Mouse (Mus musculus) brain, adult 10 weeks (tissue): Measurements from ENCODE around the gene Prss28. TPM values are rescaled to one million over a fixed set of nuclear protein-coding genes. Genes with fewer than 3 reads are reported as not detected.

Source experiments
- polyA plus RNA-seq: library from polyadenylated mRNA; stranded (reverse); fragments of 350-450 nt; fragmentation: Illumina TruSeq; extraction: RNeasy Lipid Tissue Mini Kit (QIAGEN cat#74804); gene quantifications from one replicate; pipeline ENCODE4 v1.2.3, GENCODE M21; 2015; ENCODE audit warnings: low read depth, low replicate concordance

The Prss28 gene
- not detected for polyA plus RNA-seq

DNA sequence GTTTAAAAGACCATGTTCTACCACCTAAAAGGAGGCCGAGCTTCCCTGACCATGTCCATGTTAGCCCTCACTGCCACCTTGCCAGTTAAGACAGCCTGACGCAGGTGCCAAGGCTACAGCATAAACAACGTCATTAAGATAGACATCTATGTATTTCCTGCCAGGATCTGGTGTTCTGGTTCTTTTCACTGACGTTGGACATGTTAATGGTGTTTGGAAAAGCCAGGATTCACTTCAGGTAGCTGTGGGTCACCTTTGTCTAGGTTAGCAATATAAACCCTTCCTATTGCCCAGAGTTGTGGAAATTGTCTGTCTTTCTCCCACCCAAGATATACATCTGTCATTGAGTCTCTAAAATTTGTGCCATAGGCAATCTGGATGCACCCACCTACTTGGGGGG, at the start of gene Prss28:
TSS of gene Prss28 (plus strand) at position 301 of the 400 bp plus-strand sequence.

DNA sequence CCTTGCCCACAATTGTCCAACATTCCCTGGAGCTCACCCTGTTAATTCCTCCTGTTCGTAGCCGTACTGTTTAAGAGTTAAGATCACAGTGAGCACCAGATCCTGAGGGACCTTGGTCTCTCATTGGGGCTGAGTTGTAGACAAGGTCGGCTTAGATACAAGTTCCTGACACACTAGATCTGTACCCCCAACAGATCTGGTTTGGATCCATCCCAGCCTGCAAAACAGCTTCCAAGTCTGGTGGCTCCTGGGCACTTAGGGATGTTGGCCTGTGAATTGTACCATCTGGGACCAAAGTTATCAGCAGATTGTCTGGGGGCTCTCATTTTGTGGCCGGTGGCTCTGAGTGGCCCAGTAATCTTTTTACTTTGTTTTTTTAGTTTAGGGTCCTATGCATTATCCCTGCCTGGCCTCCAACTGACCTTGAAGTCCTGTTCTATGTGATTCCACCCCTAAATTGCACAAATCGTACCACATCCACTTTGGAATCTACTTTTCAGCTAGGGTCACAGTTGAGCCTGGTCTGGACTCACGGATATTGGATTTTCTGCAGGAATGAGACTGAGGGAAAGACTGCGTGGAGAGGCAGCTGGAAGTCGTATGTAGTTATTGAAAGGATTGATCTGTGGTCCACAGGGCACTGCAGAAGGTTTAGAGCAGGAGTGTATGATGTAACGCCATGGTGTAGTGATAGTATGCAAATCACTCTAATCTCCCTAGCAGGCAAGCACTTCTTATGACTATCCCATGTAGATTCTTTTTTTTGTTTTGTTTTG, 33.7 kb upstream of the Prss28 start, which contains the start of gene Ube2i:
TSS of gene Ube2i (minus strand) at position 52 of the 776 bp plus-strand sequence.

DNA sequence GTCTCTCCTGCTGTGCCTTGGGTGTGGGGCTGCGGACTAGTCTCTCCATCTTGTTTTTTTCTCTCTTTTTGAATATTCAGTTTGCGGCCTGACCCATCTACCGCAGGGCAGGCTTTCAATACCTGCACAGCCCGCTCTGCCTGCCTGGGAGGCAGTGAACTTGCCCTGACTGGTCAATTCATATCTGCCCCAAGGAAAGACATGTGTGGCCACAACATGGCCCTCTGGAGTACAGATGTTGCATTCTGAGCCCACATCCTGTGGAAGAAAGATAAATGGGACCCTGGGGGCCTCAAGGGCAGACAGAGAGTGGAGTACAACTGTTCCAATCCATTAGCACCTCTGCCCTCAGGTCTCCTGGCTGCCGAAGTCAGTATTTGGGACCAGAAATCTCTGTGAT, 10.4 kb upstream of the Prss28 start, which contains the start of gene Prss34:
TSS of gene Prss34 (plus strand) at position 301 of the 400 bp plus-strand sequence.

DNA sequence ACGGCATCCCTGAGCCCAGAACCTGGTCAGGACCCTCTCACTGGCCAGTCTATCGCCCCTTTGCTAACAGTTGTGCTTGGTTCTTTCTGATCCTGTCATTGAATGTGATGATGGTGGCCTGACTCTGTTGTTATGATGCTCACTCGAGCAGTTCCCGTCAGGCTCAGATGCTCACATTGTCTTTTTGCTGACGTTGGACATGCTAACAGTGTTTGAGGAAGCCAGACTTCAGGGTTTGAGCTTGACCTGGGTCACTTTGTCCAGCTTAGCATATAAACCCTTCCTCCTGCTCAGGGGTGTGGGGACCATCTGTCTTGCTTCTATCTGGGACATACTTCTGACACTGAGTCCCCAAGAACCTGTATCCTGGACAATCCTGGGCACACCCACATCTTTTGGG, 9.9 kb downstream of the Prss28 start, which contains the start of gene Prss29:
TSS of gene Prss29 (plus strand) at position 301 of the 400 bp plus-strand sequence.

DNA sequence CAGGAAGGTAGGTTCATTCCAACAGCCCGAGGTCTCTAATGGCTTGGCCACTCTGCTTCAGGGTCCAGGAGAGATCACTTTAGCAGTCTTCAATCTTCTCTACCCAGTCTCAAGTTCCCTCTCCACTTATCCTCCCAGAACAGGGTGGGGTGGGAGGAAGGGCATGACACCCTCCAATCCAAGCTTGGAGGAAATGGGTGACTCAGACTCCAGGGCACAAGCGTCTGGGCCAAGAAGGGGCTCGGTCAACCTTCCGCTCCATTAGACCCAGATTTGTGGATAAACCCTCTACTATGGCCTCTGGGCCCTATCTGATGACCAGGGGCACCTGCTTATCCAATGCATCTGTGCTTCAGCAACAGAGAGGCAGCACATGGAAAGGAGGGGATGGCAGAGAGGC, 37.0 kb downstream of the Prss28 start, which contains the start of gene Tpsab1:
TSS of gene Tpsab1 (minus strand) at position 101 of the 400 bp plus-strand sequence.

Other genes with a start within 250 kb of the Prss28 start
- gene Tmem204, start 225.1 kb upstream of the Prss28 start, polyA plus RNA-seq, result 13.5 TPM
- 26.7 TPM for gene Telo2, start 192.7 kb upstream of the Prss28 start, polyA plus RNA-seq
- gene Ptx4, start 187.9 kb upstream of the Prss28 start, polyA plus RNA-seq, result not detected
- gene Clcn7, start 175.3 kb upstream of the Prss28 start, polyA plus RNA-seq, result 34.5 TPM
- not detected for gene Ccdc154, start 146.2 kb upstream of the Prss28 start, polyA plus RNA-seq
- not detected for gene Gm38655, start 133.2 kb upstream of the Prss28 start, polyA plus RNA-seq
- gene BC003965, start 124.1 kb upstream of the Prss28 start, polyA plus RNA-seq, result 24.5 TPM
- gene Unkl, start 120.2 kb upstream of the Prss28 start, polyA plus RNA-seq, result 35.6 TPM
- 127 TPM for gene Gnptg, start 68.5 kb upstream of the Prss28 start, polyA plus RNA-seq
- gene Tsr3, start 68.5 kb upstream of the Prss28 start, polyA plus RNA-seq, result 33.2 TPM
- 27.7 TPM for gene Baiap3, start 52.3 kb upstream of the Prss28 start, polyA plus RNA-seq
- gene Ube2i, start 34.0 kb upstream of the Prss28 start, polyA plus RNA-seq, result 197 TPM
- gene Prss34, start 10.3 kb upstream of the Prss28 start, polyA plus RNA-seq, result not detected
- gene Prss29, start 10.0 kb downstream of the Prss28 start, polyA plus RNA-seq, result not detected
- not detected for gene Tpsab1, start 36.9 kb downstream of the Prss28 start, polyA plus RNA-seq
- gene Tpsb2, start 57.7 kb downstream of the Prss28 start, polyA plus RNA-seq, result 0.45 TPM
- gene Tpsg1, start 60.6 kb downstream of the Prss28 start, polyA plus RNA-seq, result not detected
- gene Cacna1h, start 125.1 kb downstream of the Prss28 start, polyA plus RNA-seq, result 24.6 TPM
- gene Tekt4, start 146.0 kb downstream of the Prss28 start, polyA plus RNA-seq, result 0.89 TPM
- 0.22 TPM for gene Sstr5, start 188.6 kb downstream of the Prss28 start, polyA plus RNA-seq